Mouse (Mus musculus): ENCODE results near the gene Morn4. TPM values are rescaled to one million over a fixed set of nuclear protein-coding genes. Genes with fewer than 3 reads are reported as not detected.

The Morn4 gene
- total and polyA plus RNA-seq, 2 experiments from 2014 or later, result 47.5 to 122 TPM

GRCm38 (mm10) chr19:42118596-42118995, 32.4 kb upstream of the Morn4 start:
- H3K4me1 ChIP-seq (ENCODE audit: insufficient read depth, low read length), result no peaks in the 10 kb centered on the region
- no peak for ATAC-seq (ENCODE audit: low FRiP score)
- peaks cover 56% of the 10 kb centered on the region for H3K36me3 ChIP-seq (ENCODE audit: insufficient read depth, low read length)

GRCm38 (mm10) chr19:42118142-42118541, 32.0 kb upstream of the Morn4 start:
- Histone ChIP-seq H3K4me3 (ENCODE audit: low read depth, low read length) (no peak overlapping the region), H3K27me3 (ENCODE audit: insufficient read depth, low read length) (no peaks in the 10 kb centered on the region), H3K27ac (ENCODE audit: low read depth, low read length) (no peak overlapping the region), H3K36me3 (ENCODE audit: insufficient read depth, low read length) (peaks cover 54% of the 10 kb centered on the region), H3K4me1 (ENCODE audit: insufficient read depth, low read length) (no peaks in the 10 kb centered on the region), H3K9ac (replicated peaks; ENCODE audit: low read length, poor library complexity, severe bottlenecking) (no peak overlapping the region), H3K9me3 (ENCODE audit: low read length) (no peaks in the 10 kb centered on the region), H3K4me2 (ENCODE audit: low read depth, low read length, poor library complexity, severe bottlenecking) (no peak overlapping the region)
- 96% methylated on average over 9 of the region's 9 CpGs for WGBS
- DNase-seq (ENCODE audit: low spot score) (no peak), ATAC-seq (ENCODE audit: low FRiP score) (no peak)
- TF ChIP-seq CTCF (IDR thresholded peaks at IDR 0.05), result no peak

More at GRCm38 (mm10) chr19:42118596-42118995, 32.4 kb upstream of the Morn4 start:
- no peaks in the 10 kb centered on the region for H3K27me3 ChIP-seq (ENCODE audit: insufficient read depth, low read length)
- H3K4me3 ChIP-seq (ENCODE audit: low read depth, low read length), result no peak overlapping the region
- no peak for TF ChIP-seq CTCF (IDR thresholded peaks at IDR 0.05)
- 94% methylated on average over 5 of the region's 5 CpGs for WGBS
- DNase-seq (ENCODE audit: low spot score), result no peak
- no peaks in the 10 kb centered on the region for H3K9me3 ChIP-seq (ENCODE audit: low read length)
- no peak overlapping the region for H3K9ac ChIP-seq (replicated peaks; ENCODE audit: low read length, poor library complexity, severe bottlenecking)
- H3K27ac ChIP-seq (ENCODE audit: low read depth, low read length), result no peak overlapping the region
- H3K4me2 ChIP-seq (ENCODE audit: low read depth, low read length, poor library complexity, severe bottlenecking), result no peak overlapping the region

- no peaks in the 10 kb centered on the region for H3K4me1 ChIP-seq (ENCODE audit: insufficient read depth, low read length)
- no peaks in the 10 kb centered on the region for H3K9me3 ChIP-seq (ENCODE audit: low read length)
- ATAC-seq (ENCODE audit: low FRiP score) (no peak), DNase-seq (ENCODE audit: low spot score) (no peak)
- H3K4me2 ChIP-seq (ENCODE audit: low read depth, low read length, poor library complexity, severe bottlenecking), result no peak overlapping the region
- H3K27me3 ChIP-seq (ENCODE audit: insufficient read depth, low read length), result no peaks in the 10 kb centered on the region
- 93% methylated on average over 4 of the region's 4 CpGs for WGBS
- no peak overlapping the region for H3K9ac ChIP-seq (replicated peaks; ENCODE audit: low read length, poor library complexity, severe bottlenecking)
- H3K36me3 ChIP-seq (ENCODE audit: insufficient read depth, low read length), result peaks cover 42% of the 10 kb centered on the region
- no peak for TF ChIP-seq CTCF (IDR thresholded peaks at IDR 0.05)
- no peak overlapping the region for H3K27ac ChIP-seq (ENCODE audit: low read depth, low read length)
- no peak overlapping the region for H3K4me3 ChIP-seq (ENCODE audit: low read depth, low read length)
Observed at GRCm38 (mm10) chr19:42115783-42116335, 29.7 kb upstream of the Morn4 start.

GRCm38 (mm10) chr19:42104681-42105080, 18.5 kb upstream of the Morn4 start:
- ATAC-seq (ENCODE audit: low FRiP score) (no peak), DNase-seq (ENCODE audit: low spot score) (no peak)
- Histone ChIP-seq H3K27me3 (ENCODE audit: insufficient read depth, low read length) (no peaks in the 10 kb centered on the region), H3K4me1 (ENCODE audit: insufficient read depth, low read length) (no peaks in the 10 kb centered on the region), H3K27ac (ENCODE audit: low read depth, low read length) (no peak overlapping the region), H3K9me3 (ENCODE audit: low read length) (no peaks in the 10 kb centered on the region), H3K4me3 (ENCODE audit: low read depth, low read length) (no peak overlapping the region), H3K4me2 (ENCODE audit: low read depth, low read length, poor library complexity, severe bottlenecking) (no peak overlapping the region), H3K9ac (replicated peaks; ENCODE audit: low read length, poor library complexity, severe bottlenecking) (no peak overlapping the region), H3K36me3 (ENCODE audit: insufficient read depth, low read length) (peaks cover 25% of the 10 kb centered on the region)
- TF ChIP-seq CTCF (IDR thresholded peaks at IDR 0.05), result no peak
- 97% methylated on average over 9 of the region's 9 CpGs for WGBS

GRCm38 (mm10) chr19:42099406-42099805, 13.2 kb upstream of the Morn4 start:
- whole genome bisulfite sequencing, result 93% methylated on average over 3 of the region's 3 CpGs

GRCm38 (mm10) chr19:42090637-42091141, 4.5 kb upstream of the Morn4 start:
- DNase-seq (ENCODE audit: low spot score) (peak; percentile 27), ATAC-seq (ENCODE audit: low FRiP score) (peak; percentile 63)
- Histone ChIP-seq H3K9me3 (ENCODE audit: low read length) (no peaks in the 10 kb centered on the region), H3K27ac (ENCODE audit: low read depth, low read length) (peak overlapping the region; percentile 89), H3K4me1 (ENCODE audit: insufficient read depth, low read length) (no peaks in the 10 kb centered on the region; the same call in 1 of the 2 replicates), H3K9ac (replicated peaks; ENCODE audit: low read length, poor library complexity, severe bottlenecking) (peak overlapping the region; percentile 86), H3K4me2 (ENCODE audit: low read depth, low read length, poor library complexity, severe bottlenecking) (peak overlapping the region; percentile 84), H3K27me3 (ENCODE audit: insufficient read depth, low read length) (no peaks in the 10 kb centered on the region), H3K36me3 (ENCODE audit: insufficient read depth, low read length) (0 out of 2 replicates have a peak, but pooled peaks cover 3% of the 10 kb centered on the region), H3K4me3 (ENCODE audit: low read depth, low read length) (peak overlapping the region; percentile 97)
- under 1% methylated on average over 45 of the region's 52 CpGs for WGBS
- TF ChIP-seq CTCF (IDR thresholded peaks at IDR 0.05), result no peak

More at GRCm38 (mm10) chr19:42099406-42099805, 13.2 kb upstream of the Morn4 start:
- Histone ChIP-seq H3K4me1 (ENCODE audit: insufficient read depth, low read length) (no peaks in the 10 kb centered on the region), H3K4me2 (ENCODE audit: low read depth, low read length, poor library complexity, severe bottlenecking) (no peak overlapping the region), H3K9me3 (ENCODE audit: low read length) (no peaks in the 10 kb centered on the region), H3K9ac (replicated peaks; ENCODE audit: low read length, poor library complexity, severe bottlenecking) (no peak overlapping the region), H3K27ac (ENCODE audit: low read depth, low read length) (no peak overlapping the region), H3K27me3 (ENCODE audit: insufficient read depth, low read length) (no peaks in the 10 kb centered on the region), H3K4me3 (ENCODE audit: low read depth, low read length) (no peak overlapping the region), H3K36me3 (ENCODE audit: insufficient read depth, low read length) (peaks cover 18% of the 10 kb centered on the region)
- TF ChIP-seq CTCF (IDR thresholded peaks at IDR 0.05), result no peak
- DNase-seq (ENCODE audit: low spot score), result no peak
- ATAC-seq (ENCODE audit: low FRiP score), result no peak
